11 mouse cellular contexts compared by ENCODE assay signal in the genomic region with DNA sequence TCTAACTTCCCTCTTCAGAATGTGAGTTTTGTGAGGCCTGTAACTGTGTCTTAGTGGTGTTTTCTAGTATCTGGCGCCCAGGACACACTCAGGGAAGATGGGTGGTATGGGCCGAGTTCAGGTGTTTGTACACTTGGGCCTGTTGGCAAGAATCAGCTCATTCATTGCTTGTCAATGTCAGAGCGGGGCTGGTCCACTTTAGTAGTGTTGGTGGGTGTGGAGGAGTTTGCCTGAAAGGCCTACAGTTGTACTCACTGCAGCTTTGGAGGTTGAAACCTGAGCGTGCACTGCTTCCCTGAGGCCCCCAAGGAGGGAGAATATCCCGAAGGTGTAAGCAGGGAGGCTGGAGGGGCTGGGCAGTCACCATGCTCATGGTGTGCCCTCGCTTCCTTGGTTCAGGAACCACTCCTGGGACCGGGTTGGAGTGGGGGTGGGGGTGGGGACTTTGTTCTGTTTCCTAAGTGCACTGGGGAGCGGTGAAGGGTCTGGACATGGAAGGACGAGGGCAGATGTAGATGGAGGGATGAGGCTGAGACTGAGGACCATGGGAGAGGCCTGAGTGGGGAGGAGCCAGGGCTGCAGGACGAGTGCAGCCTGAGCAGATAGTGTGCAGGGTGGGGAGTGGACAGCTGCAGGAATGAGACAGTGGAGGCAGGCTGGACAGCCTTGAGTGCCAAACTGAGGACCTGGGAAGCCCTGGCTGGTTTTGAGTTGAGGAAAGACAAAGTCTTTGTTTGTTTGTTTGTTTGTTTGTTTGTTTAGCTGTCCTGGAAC. TPM values are rescaled to one million over a fixed set of nuclear protein-coding genes. Genes with fewer than 3 reads are reported as not detected.
A peak's percentile ranks its signal among the peaks of the same experiment; 100 is the strongest.
DNase-seq lines count a peak whose midpoint lies in the region; ATAC-seq and TF ChIP-seq lines count a peak whose summit lies in the region.
"Had no signal": no experiment of that assay in that cellular context is flagged by ENCODE, and none has a peak within 500 bp of the region (broad histone marks: within the 10 kb centered on the region; RNA-seq: fewer than 3 reads in every experiment).

No protein-coding gene starts in this region.

- H3K4me2 ChIP-seq in intestine, embryonic 16.5 days (ENCODE audit: low read depth, low read length): no peak overlapping the region
- no peak overlapping the region for H3K4me2 ChIP-seq in intestine, embryonic 15.5 days (replicated peaks)
- H3K4me2 ChIP-seq in hindbrain, postnatal 0 days (ENCODE audit: low read depth, low read length): no peak overlapping the region
- H3K4me2 ChIP-seq: midbrain, embryonic 12.5 days had no signal

- no peak overlapping the region for H3K4me3 ChIP-seq in intestine, embryonic 16.5 days (ENCODE audit: low read length)
- H3K4me3 ChIP-seq in intestine, embryonic 15.5 days (replicated peaks): no peak overlapping the region
- no peak overlapping the region for H3K4me3 ChIP-seq in hindbrain, postnatal 0 days (ENCODE audit: low read length)
- H3K4me3 ChIP-seq: midbrain, embryonic 12.5 days had no signal

- H3K4me1 ChIP-seq in intestine, embryonic 16.5 days (ENCODE audit: control insufficient read depth, insufficient read depth, low read length): peaks cover 27% of the 10 kb centered on the region
- H3K4me1 ChIP-seq in intestine, embryonic 15.5 days (replicated peaks): peaks cover 32% of the 10 kb centered on the region
- H3K4me1 ChIP-seq in hindbrain, postnatal 0 days (ENCODE audit: insufficient read depth, low read length): peaks cover 53% of the 10 kb centered on the region

- 54% methylated on average over 10 of the region's 10 CpGs for WGBS in intestine, embryonic 16.5 days
- WGBS in intestine, embryonic 15.5 days: 57% methylated on average over 10 of the region's 10 CpGs
- WGBS in hindbrain, postnatal 0 days: 62% methylated on average over 10 of the region's 10 CpGs

- H3K9ac ChIP-seq in intestine, embryonic 16.5 days (ENCODE audit: low read depth, low read length): no peak overlapping the region
- H3K9ac ChIP-seq in intestine, embryonic 15.5 days: no peak overlapping the region
- H3K9ac ChIP-seq in hindbrain, postnatal 0 days (replicated peaks; ENCODE audit: low read length): no peak overlapping the region
- H3K9ac ChIP-seq: midbrain, embryonic 12.5 days had no signal

- intact Hi-C loops in gastrocnemius, postnatal 14 days (cut with DNase I; ENCODE audit: low total_unique reads): no loop called here

- peaks cover 2% of the 10 kb centered on the region; the same call in 1 of the 2 replicates for H3K36me3 ChIP-seq in intestine, embryonic 16.5 days (ENCODE audit: control insufficient read depth, insufficient read depth, low read length)
- H3K36me3 ChIP-seq in intestine, embryonic 15.5 days: peaks cover 10% of the 10 kb centered on the region; the same call in 1 of the 2 replicates
- peaks cover 12% of the 10 kb centered on the region; the same call in 1 of the 2 replicates for H3K36me3 ChIP-seq in hindbrain, postnatal 0 days (ENCODE audit: insufficient read depth, low read length)

- H3K27ac ChIP-seq in intestine, embryonic 16.5 days (ENCODE audit: low read length): no peak overlapping the region
- no peak overlapping the region for H3K27ac ChIP-seq in intestine, embryonic 15.5 days
- peak overlapping the region; percentile 78 for H3K27ac ChIP-seq in hindbrain, postnatal 0 days
- H3K27ac ChIP-seq: midbrain, embryonic 12.5 days had no signal

- TF ChIP-seq CTCF in hindbrain, postnatal 0 days (IDR thresholded peaks at IDR 0.05; ENCODE audit: low read depth): no peak

- no peaks in the 10 kb centered on the region for H3K27me3 ChIP-seq in intestine, embryonic 16.5 days (replicated peaks; ENCODE audit: control insufficient read depth, insufficient read depth, low read length)
- H3K27me3 ChIP-seq in intestine, embryonic 15.5 days (replicated peaks): no peaks in the 10 kb centered on the region
- H3K27me3 ChIP-seq in hindbrain, postnatal 0 days (ENCODE audit: insufficient read depth, low read length): no peaks in the 10 kb centered on the region
- H3K27me3 ChIP-seq: midbrain, embryonic 12.5 days; Patski had no signal

- H3K9me3 ChIP-seq in intestine, embryonic 16.5 days (ENCODE audit: control insufficient read depth, low read length): no peaks in the 10 kb centered on the region
- H3K9me3 ChIP-seq in intestine, embryonic 15.5 days: no peaks in the 10 kb centered on the region
- H3K9me3 ChIP-seq in hindbrain, postnatal 0 days (ENCODE audit: low read length): no peaks in the 10 kb centered on the region
- H3K9me3 ChIP-seq: midbrain, embryonic 12.5 days had no signal

- peak; percentile 50 for DNase-seq in cerebellum, adult 8-10 months
- no peak for DNase-seq in cerebellum, adult 9-11 months
- DNase-seq in 3134 (ENCODE audit: extremely low read depth, insufficient read length, low spot score): peak; percentile 35
- no peak for DNase-seq in hindbrain, postnatal 0 days (ENCODE audit: low spot score)
- DNase-seq in gastrocnemius, postnatal 14 days: no peak

- ATAC-seq in intestine, embryonic 16.5 days: 0 out of 2 replicates have a peak, but pooled peaks have one; percentile 26
- ATAC-seq in intestine, embryonic 15.5 days: no peak
- ATAC-seq in hindbrain, postnatal 0 days: no peak
- no peak; the same call in 1 of the 2 replicates for ATAC-seq in erythroblast, adult 5-6 weeks (replicated peaks; ENCODE audit: low FRiP score, poor library complexity, severe bottlenecking)

RNA-seq across cellular contexts. Expression of a gene that starts 15.3 kb away (rescaled TPM):
- polyA plus RNA-seq in intestine, embryonic 16.5 days (2015; fragmentation: Nextera tagmentation; extraction: Ambion mirVana): 58.5 and 60.3 TPM in 2 replicates
- 68.4 and 71.1 TPM in 2 replicates for polyA plus RNA-seq in intestine, embryonic 15.5 days (2015; fragmentation: Nextera tagmentation; extraction: Ambion mirVana)
- 60.6 and 83.1 TPM in 2 replicates for total RNA-seq in hindbrain, postnatal 0 days (2014; rRNA removed)
- 62.3 and 64.0 TPM in 2 replicates for polyA plus RNA-seq in hindbrain, postnatal 0 days (2015; fragmentation: Nextera tagmentation; extraction: Ambion mirVana)
- 100 to 1,000 TPM; 109 to 114 TPM for total RNA-seq in gastrocnemius, postnatal 14 days (2021)
- 22.7 and 25.1 TPM in 2 replicates for total RNA-seq in erythroblast, adult 5-6 weeks (2015; ENCODE audit: low replicate concordance)
- total RNA-seq in erythroblast, adult 5-6 weeks (2017; ENCODE audit: low replicate concordance): 51.2 and 57.6 TPM in 2 replicates

RNA-seq across cellular contexts. Expression of a gene that starts 47.0 kb away (rescaled TPM):
- polyA plus RNA-seq in intestine, embryonic 16.5 days (2015; fragmentation: Nextera tagmentation; extraction: Ambion mirVana): 1.5 and 1.8 TPM in 2 replicates
- 2.3 and 2.5 TPM in 2 replicates for polyA plus RNA-seq in intestine, embryonic 15.5 days (2015; fragmentation: Nextera tagmentation; extraction: Ambion mirVana)
- 104 and 132 TPM in 2 replicates for total RNA-seq in hindbrain, postnatal 0 days (2014; rRNA removed)
- 124 and 127 TPM in 2 replicates for polyA plus RNA-seq in hindbrain, postnatal 0 days (2015; fragmentation: Nextera tagmentation; extraction: Ambion mirVana)
- not detected for total RNA-seq in gastrocnemius, postnatal 14 days (2021)
- total RNA-seq in erythroblast, adult 5-6 weeks (2015; ENCODE audit: low replicate concordance): not detected in 2 replicates
- total RNA-seq in erythroblast, adult 5-6 weeks (2017; ENCODE audit: low replicate concordance): not detected in 2 replicates
- polyA plus RNA-seq: kidney, adult 2 months had no signal

RNA-seq across cellular contexts. Expression of a gene that starts 53.6 kb away (rescaled TPM):
- 21.5 and 21.8 TPM in 2 replicates for polyA plus RNA-seq in intestine, embryonic 16.5 days (2015; fragmentation: Nextera tagmentation; extraction: Ambion mirVana)
- 21.7 and 24.1 TPM in 2 replicates for polyA plus RNA-seq in intestine, embryonic 15.5 days (2015; fragmentation: Nextera tagmentation; extraction: Ambion mirVana)
- 8.1 and 8.2 TPM in 2 replicates for total RNA-seq in hindbrain, postnatal 0 days (2014; rRNA removed)
- 25.7 and 26.1 TPM in 2 replicates for polyA plus RNA-seq in hindbrain, postnatal 0 days (2015; fragmentation: Nextera tagmentation; extraction: Ambion mirVana)
- 100 to 1,000 TPM; 103 to 114 TPM for total RNA-seq in gastrocnemius, postnatal 14 days (2021)
- 2.9 TPM in 1 of 2 replicates, not detected in the other for total RNA-seq in erythroblast, adult 5-6 weeks (2015; ENCODE audit: low replicate concordance)
- total RNA-seq in erythroblast, adult 5-6 weeks (2017; ENCODE audit: low replicate concordance): 3.6 and 10.4 TPM in 2 replicates

RNA-seq across cellular contexts. Expression of a gene that starts 53.6 kb away (rescaled TPM):
- polyA plus RNA-seq in intestine, embryonic 16.5 days (2015; fragmentation: Nextera tagmentation; extraction: Ambion mirVana): 65.6 and 73.0 TPM in 2 replicates
- polyA plus RNA-seq in intestine, embryonic 15.5 days (2015; fragmentation: Nextera tagmentation; extraction: Ambion mirVana): 64.5 and 65.0 TPM in 2 replicates
- 307 and 308 TPM in 2 replicates for total RNA-seq in hindbrain, postnatal 0 days (2014; rRNA removed)
- 268 and 287 TPM in 2 replicates for polyA plus RNA-seq in hindbrain, postnatal 0 days (2015; fragmentation: Nextera tagmentation; extraction: Ambion mirVana)
- 10 to 100 TPM; 23.1 to 27.8 TPM for total RNA-seq in gastrocnemius, postnatal 14 days (2021)
- 128 and 139 TPM in 2 replicates for total RNA-seq in erythroblast, adult 5-6 weeks (2015; ENCODE audit: low replicate concordance)
- 73.6 and 84.7 TPM in 2 replicates for total RNA-seq in erythroblast, adult 5-6 weeks (2017; ENCODE audit: low replicate concordance)

Comparison
In these comparisons a context has a peak if more than half of its experiments do, and no peak if none do; other contexts are left out.
1. DNase-seq: peak in cerebellum, adult 8-10 months (single experiment) and 3134 (single experiment); none in cerebellum, adult 9-11 months (single experiment), hindbrain, postnatal 0 days (single experiment) and gastrocnemius, postnatal 14 days (single experiment).
2. RNA of a gene that starts 47.0 kb away (total RNA-seq): 104 to 132 TPM in hindbrain, postnatal 0 days; not detected in gastrocnemius, postnatal 14 days and not detected in erythroblast, adult 5-6 weeks; every median in the first group is over 100 times any median in the second.
3. RNA of a gene that starts 53.6 kb away (total RNA-seq): 103 to 114 TPM in gastrocnemius, postnatal 14 days; 2.9 to 10.4 TPM in erythroblast, adult 5-6 weeks and 8.1 to 8.2 TPM in hindbrain, postnatal 0 days; every median in the first group is over 4 times any median in the second.